Mouse (Mus musculus): ENCODE measurements around the gene Bcl9l.
A peak's percentile ranks its signal among the peaks of the same experiment; 100 is the strongest.

Bcl9l gene

GRCm38 (mm10) chr9:44544986-44545385, 62.4 kb downstream of the Bcl9l start:
- DNase-seq (ENCODE audit: low read depth, low spot score), result peak; percentile 45

DNA sequence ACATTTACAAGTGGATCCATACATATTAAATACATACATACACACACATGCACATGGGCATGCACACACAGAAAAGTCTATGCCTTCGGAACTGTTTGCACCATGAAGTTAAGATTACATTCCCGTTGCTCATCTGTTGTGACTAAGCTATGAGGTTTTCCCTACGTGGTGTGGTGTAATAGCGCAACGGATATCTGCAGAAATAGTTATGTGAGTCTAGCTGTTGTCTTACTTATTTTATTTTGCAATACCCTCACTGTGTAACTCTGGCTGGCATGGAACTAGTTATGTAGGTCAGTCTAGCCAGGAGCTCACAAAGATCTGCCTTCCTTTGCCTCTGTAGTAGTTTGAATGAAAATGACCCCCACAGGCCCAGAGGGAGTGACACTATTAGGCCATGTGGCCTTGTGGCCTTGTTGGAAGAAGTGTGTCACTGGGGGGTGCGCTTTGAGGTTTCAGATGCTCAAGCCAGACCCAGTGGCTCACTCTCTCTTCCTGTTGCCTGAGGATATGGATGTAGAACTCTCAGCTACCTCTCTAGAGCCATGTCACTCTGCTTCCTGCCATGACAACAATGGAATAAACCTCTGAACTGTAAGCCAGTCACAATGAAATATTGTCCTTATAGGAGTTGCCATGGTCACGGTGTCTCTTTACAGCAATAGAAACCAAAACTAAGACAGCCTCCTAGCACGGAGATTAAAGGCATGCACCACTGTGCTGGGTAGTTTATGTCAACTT, 66.0 kb downstream of the Bcl9l start:
- DNase-seq (ENCODE audit: low read depth, low spot score), result no peak

GRCm38 (mm10) chr9:44551138-44551537, 68.5 kb downstream of the Bcl9l start:
- DNase-seq (ENCODE audit: low read depth, low spot score), result no peak

- DNase-seq (ENCODE audit: low read depth, low spot score), result peak; percentile 69
Measured at GRCm38 (mm10) chr9:44552161-44552560, 69.5 kb downstream of the Bcl9l start.
